Mouse (Mus musculus) liver, adult 2 months (tissue): ENCODE results near the gene Cep19.

ENCODE experiments used
- CTCF ChIP-seq: fragments of 200-500 bp; IDR thresholded peaks from 2 replicates; pipeline ENCODE4 v1.5.1; 2011; ENCODE audit warnings: low read depth, low read length, control low read depth
- POLR2A ChIP-seq: fragments of 200-500 bp; IDR thresholded peaks from 2 replicates; pipeline ENCODE4 v1.6.1; 2011; ENCODE audit warnings: low read length, control low read depth; ENCODE audit not compliant: insufficient read depth; ENCODE audit errors: extremely low read depth

- TF ChIP-seq CTCF (no peak), POLR2A (no peak)
Measured at GRCm38 (mm10) chr16:32125364-32125763, 25.8 kb downstream of the Cep19 start.
